Mouse (Mus musculus): ENCODE data around the gene Cend1. TPM values are rescaled to one million over a fixed set of nuclear protein-coding genes. Genes with fewer than 3 reads are reported as not detected.
"Not testable (repeated sequence)": the region's sequence is repeated elsewhere in the genome, so short reads cannot be mapped to it uniquely, and the experiment has no call there.

Gene Cend1
- polyA plus RNA-seq, 1 experiment = 2.2 TPM

GRCm38 (mm10) chr7:141413331-141413730 lies 16.0 kb downstream of the Cend1 start:
- H3K27me3 ChIP-seq (ENCODE audit: control insufficient read depth, insufficient read depth, low read length, poor library complexity, severe bottlenecking) = no peaks in the 10 kb centered on the region
- peaks cover 5% of the 10 kb centered on the region for H3K4me1 ChIP-seq (ENCODE audit: control insufficient read depth, insufficient read depth, low read length)
- H3K4me3 ChIP-seq (ENCODE audit: low read depth, low read length) = peak overlapping the region; percentile 84
- H3K9me3 ChIP-seq (replicated peaks; ENCODE audit: control insufficient read depth, insufficient read depth, low read length, poor library complexity, severe bottlenecking) = no peaks in the 10 kb centered on the region
- H3K27ac ChIP-seq (ENCODE audit: insufficient read depth, low read length) = no peak overlapping the region
- H3K9ac ChIP-seq (ENCODE audit: low read depth, poor library complexity, severe bottlenecking) = peak overlapping the region; percentile 60
- TF ChIP-seq EP300 (IDR thresholded peaks at IDR 0.05; ENCODE audit: insufficient read depth, low read depth, low read length) = no peak
- H3K36me3 ChIP-seq (ENCODE audit: control insufficient read depth, insufficient read depth, low read length, poor library complexity, severe bottlenecking) = no peaks in the 10 kb centered on the region

- Histone ChIP-seq H3K4me3 (ENCODE audit: low read depth, low read length) (no peak overlapping the region), H3K4me1 (ENCODE audit: control insufficient read depth, insufficient read depth, low read length) (peaks cover 5% of the 10 kb centered on the region), H3K9me3 (replicated peaks; ENCODE audit: control insufficient read depth, insufficient read depth, low read length, poor library complexity, severe bottlenecking) (no peaks in the 10 kb centered on the region), H3K27ac (ENCODE audit: insufficient read depth, low read length) (no peak overlapping the region), H3K27me3 (ENCODE audit: control insufficient read depth, insufficient read depth, low read length, poor library complexity, severe bottlenecking) (no peaks in the 10 kb centered on the region), H3K9ac (ENCODE audit: low read depth, poor library complexity, severe bottlenecking) (no peak overlapping the region), H3K36me3 (ENCODE audit: control insufficient read depth, insufficient read depth, low read length, poor library complexity, severe bottlenecking) (no peaks in the 10 kb centered on the region)
- no peak for TF ChIP-seq POLR2A (IDR thresholded peaks at IDR 0.05; ENCODE audit: insufficient read depth, low read length)
- TF ChIP-seq EP300 (IDR thresholded peaks at IDR 0.05; ENCODE audit: insufficient read depth, low read depth, low read length) = no peak
- no peak for TF ChIP-seq CTCF (IDR thresholded peaks at IDR 0.05; ENCODE audit: low read depth, low read length)
Measured at GRCm38 (mm10) chr7:141411667-141412066, 17.6 kb downstream of the Cend1 start.

GRCm38 (mm10) chr7:141410631-141411030 lies 18.7 kb downstream of the Cend1 start:
- Histone ChIP-seq H3K4me3 (ENCODE audit: low read depth, low read length) (no peak overlapping the region), H3K36me3 (ENCODE audit: control insufficient read depth, insufficient read depth, low read length, poor library complexity, severe bottlenecking) (no peaks in the 10 kb centered on the region), H3K9me3 (replicated peaks; ENCODE audit: control insufficient read depth, insufficient read depth, low read length, poor library complexity, severe bottlenecking) (no peaks in the 10 kb centered on the region), H3K27me3 (ENCODE audit: control insufficient read depth, insufficient read depth, low read length, poor library complexity, severe bottlenecking) (no peaks in the 10 kb centered on the region), H3K4me1 (ENCODE audit: control insufficient read depth, insufficient read depth, low read length) (no peaks in the 10 kb centered on the region), H3K27ac (ENCODE audit: insufficient read depth, low read length) (no peak overlapping the region), H3K9ac (ENCODE audit: low read depth, poor library complexity, severe bottlenecking) (no peak overlapping the region)
- no peak for TF ChIP-seq EP300 (IDR thresholded peaks at IDR 0.05; ENCODE audit: insufficient read depth, low read depth, low read length)
- TF ChIP-seq POLR2A (IDR thresholded peaks at IDR 0.05; ENCODE audit: insufficient read depth, low read length) = no peak
- TF ChIP-seq CTCF (IDR thresholded peaks at IDR 0.05; ENCODE audit: low read depth, low read length) = no peak

GRCm38 (mm10) chr7:141408833-141409232 lies 20.5 kb downstream of the Cend1 start:
- no peaks in the 10 kb centered on the region for H3K4me1 ChIP-seq (ENCODE audit: control insufficient read depth, insufficient read depth, low read length)
- no peak overlapping the region for H3K9ac ChIP-seq (ENCODE audit: low read depth, poor library complexity, severe bottlenecking)
- no peaks in the 10 kb centered on the region for H3K27me3 ChIP-seq (ENCODE audit: control insufficient read depth, insufficient read depth, low read length, poor library complexity, severe bottlenecking)
- no peak overlapping the region for H3K4me3 ChIP-seq (ENCODE audit: low read depth, low read length)
- TF ChIP-seq CTCF (IDR thresholded peaks at IDR 0.05; ENCODE audit: low read depth, low read length) (peak; percentile 96), EP300 (IDR thresholded peaks at IDR 0.05; ENCODE audit: insufficient read depth, low read depth, low read length) (no peak)
- no peak overlapping the region for H3K27ac ChIP-seq (ENCODE audit: insufficient read depth, low read length)
- H3K36me3 ChIP-seq (ENCODE audit: control insufficient read depth, insufficient read depth, low read length, poor library complexity, severe bottlenecking) = no peaks in the 10 kb centered on the region
- H3K9me3 ChIP-seq (replicated peaks; ENCODE audit: control insufficient read depth, insufficient read depth, low read length, poor library complexity, severe bottlenecking) = no peaks in the 10 kb centered on the region

- not testable (repeated sequence) for H3K27me3 ChIP-seq (ENCODE audit: control insufficient read depth, insufficient read depth, low read length, poor library complexity, severe bottlenecking); H3K9ac ChIP-seq (ENCODE audit: low read depth, poor library complexity, severe bottlenecking); H3K9me3 ChIP-seq (replicated peaks; ENCODE audit: control insufficient read depth, insufficient read depth, low read length, poor library complexity, severe bottlenecking); H3K4me3 ChIP-seq (ENCODE audit: low read depth, low read length); H3K36me3 ChIP-seq (ENCODE audit: control insufficient read depth, insufficient read depth, low read length, poor library complexity, severe bottlenecking); H3K4me1 ChIP-seq (ENCODE audit: control insufficient read depth, insufficient read depth, low read length); H3K27ac ChIP-seq (ENCODE audit: insufficient read depth, low read length)
Measured at GRCm38 (mm10) chr7:141407670-141408069, 21.6 kb downstream of the Cend1 start.

- H3K4me1 ChIP-seq (ENCODE audit: control insufficient read depth, insufficient read depth, low read length) = no peaks in the 10 kb centered on the region
- no peaks in the 10 kb centered on the region for H3K9me3 ChIP-seq (replicated peaks; ENCODE audit: control insufficient read depth, insufficient read depth, low read length, poor library complexity, severe bottlenecking)
- H3K9ac ChIP-seq (ENCODE audit: low read depth, poor library complexity, severe bottlenecking) = no peak overlapping the region
- H3K4me3 ChIP-seq (ENCODE audit: low read depth, low read length) = no peak overlapping the region
- TF ChIP-seq EP300 (IDR thresholded peaks at IDR 0.05; ENCODE audit: insufficient read depth, low read depth, low read length) = no peak
- TF ChIP-seq CTCF (IDR thresholded peaks at IDR 0.05; ENCODE audit: low read depth, low read length) = no peak
- TF ChIP-seq POLR2A (IDR thresholded peaks at IDR 0.05; ENCODE audit: insufficient read depth, low read length) = no peak
- no peaks in the 10 kb centered on the region for H3K27me3 ChIP-seq (ENCODE audit: control insufficient read depth, insufficient read depth, low read length, poor library complexity, severe bottlenecking)
- H3K36me3 ChIP-seq (ENCODE audit: control insufficient read depth, insufficient read depth, low read length, poor library complexity, severe bottlenecking) = peaks cover 13% of the 10 kb centered on the region; the same call in 1 of the 2 replicates
- H3K27ac ChIP-seq (ENCODE audit: insufficient read depth, low read length) = no peak overlapping the region
Measured at GRCm38 (mm10) chr7:141405466-141405865, 23.8 kb downstream of the Cend1 start.

All from ES-Bruce4 (cell line).